Mouse (Mus musculus) megakaryocyte, embryonic 14.5 days (primary cell): ENCODE data around the gene Esyt3.

Experiments
- FLI1 ChIP-seq: IDR thresholded peaks from 2 replicates; pipeline ENCODE4 v1.6.1; 2012; ENCODE audit warnings: low read length, inconsistent platforms, mixed read lengths
- GATA1 ChIP-seq: IDR thresholded peaks from 3 replicates; pipeline ENCODE4 v1.6.1; 2012; ENCODE audit warnings: mixed read lengths, low read length, inconsistent platforms, borderline replicate concordance

DNA sequence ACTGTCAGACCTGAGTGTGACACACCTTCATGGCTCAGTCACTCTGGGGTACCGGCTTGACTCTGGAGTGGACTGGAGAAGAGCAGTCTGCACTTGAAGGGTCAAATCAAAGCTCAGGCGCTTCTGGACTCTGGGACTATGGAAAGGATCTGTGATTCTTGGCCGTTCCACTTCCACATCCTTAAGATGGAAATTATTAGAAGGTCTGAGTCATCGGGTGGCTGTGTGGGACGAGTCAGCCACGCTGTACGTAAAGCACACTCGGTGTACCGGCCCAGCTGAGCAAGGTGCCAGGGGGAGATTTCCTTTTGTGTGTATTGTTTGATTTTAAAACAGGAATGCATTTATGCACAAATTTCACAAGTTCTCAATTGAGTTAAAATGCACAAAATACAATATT is 3.6 kb upstream of the Esyt3 start:
- TF ChIP-seq GATA1 (no peak), FLI1 (no peak)
